Mouse (Mus musculus) T-helper 17 cell (primary cell): ENCODE results near the gene Fam131c.

ENCODE experiments used
- in situ Hi-C, 2 experiments: fragments of 300-600 bp; cut with MboI, MseI; formaldehyde crosslinking; loops; 1 replicate in 1 of 2; 2 replicates in 1 of 2; pipeline ENCODE4 v1.15.1; 2025; ENCODE audit warnings: high pct_unique_total_duplicates in 2 of 2

The Fam131c gene

DNA sequence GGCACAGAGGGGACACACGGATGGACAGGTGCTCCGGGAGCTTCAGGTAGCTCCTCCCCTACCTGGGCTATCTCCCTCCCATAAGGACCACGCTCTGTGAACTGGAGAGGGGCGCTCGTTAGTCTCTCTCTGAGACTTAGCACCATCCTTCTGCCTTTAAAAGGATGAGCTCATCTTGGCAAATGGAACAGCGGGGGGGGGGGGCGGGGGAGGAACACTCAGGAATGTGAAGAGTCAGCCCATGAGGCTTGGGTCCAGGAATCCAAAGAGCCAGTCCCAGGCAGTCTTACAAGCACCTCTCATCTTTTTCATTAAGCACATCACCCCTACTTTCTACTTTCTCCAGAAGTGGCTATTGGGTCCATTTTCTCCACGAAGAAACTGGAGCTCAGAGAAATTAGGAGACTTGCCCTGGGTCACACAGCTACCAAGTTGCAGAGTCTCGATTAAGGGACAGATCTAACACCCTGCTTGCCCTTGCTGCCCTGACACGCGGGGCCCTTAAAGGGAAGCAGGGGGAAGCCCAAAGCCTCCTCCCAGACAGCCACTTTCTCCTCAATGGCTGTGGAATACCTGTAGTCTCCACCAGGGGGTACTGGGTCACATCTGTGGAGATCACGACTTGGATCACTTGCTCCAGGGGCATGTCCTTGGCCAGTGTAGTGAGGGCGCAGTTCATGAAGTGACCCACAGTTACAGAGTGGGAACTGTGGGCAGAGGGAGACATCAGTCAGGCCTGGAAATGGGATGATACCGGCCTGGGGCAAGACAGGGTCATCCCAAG is 38.7 kb downstream of the Fam131c start:
- in situ Hi-C loops, result loop anchor here in 1 of 2 experiments (5.0 kb wide), 1 partner anchor 51 kb away; no protein-coding TSS in a partner anchor

- in situ Hi-C loops, result loop anchor here in 1 of 2 experiments (5.0 kb wide), 1 partner anchor 49 kb away; no protein-coding TSS in a partner anchor
These were observed 40.6 kb downstream of the Fam131c start for GRCm38 (mm10) chr4:141408577-141408976.

DNA sequence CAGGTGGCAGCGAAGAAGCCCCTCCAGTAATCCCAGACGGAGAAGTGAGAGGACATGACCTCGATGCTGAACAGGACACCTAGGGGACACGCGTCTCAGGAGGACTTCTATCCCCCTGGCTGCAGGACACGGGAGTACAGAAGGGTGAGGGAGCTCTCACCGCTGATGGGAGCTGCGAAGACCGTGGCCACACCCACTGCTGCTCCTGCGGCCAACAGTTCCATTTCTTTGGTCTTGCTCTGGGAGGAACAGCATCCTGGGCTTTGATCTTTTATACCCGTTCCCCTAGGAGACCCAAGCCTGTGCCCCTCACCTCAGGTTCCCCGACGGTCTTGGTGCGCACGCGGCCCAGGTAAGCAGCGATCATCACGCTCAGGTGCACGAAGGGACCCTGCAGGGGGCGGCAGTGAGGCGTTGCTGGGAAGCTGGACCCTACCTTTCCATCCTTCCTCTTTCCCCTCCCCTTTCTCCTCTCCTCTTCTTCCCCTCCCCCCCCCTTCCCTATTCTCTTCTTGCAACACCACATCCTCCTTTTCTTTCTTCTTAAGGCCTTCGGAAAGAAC is 43.5 kb downstream of the Fam131c start:
- in situ Hi-C loops, result loop anchor here in 1 of 2 experiments (5.0 kb wide), 1 partner anchor 156 kb away; no protein-coding TSS in a partner anchor

GRCm38 (mm10) chr4:141415924-141416323 is 47.9 kb downstream of the Fam131c start, which contains the start of gene Clcnkb:
Clcnkb (minus strand) TSS chr4:141416014.
- in situ Hi-C loops, result no loop called here

- in situ Hi-C loops, result no loop called here
These were observed 51.6 kb downstream of the Fam131c start for GRCm38 (mm10) chr4:141419398-141420191.

GRCm38 (mm10) chr4:141420192-141420829 is 52.3 kb downstream of the Fam131c start, which contains the start of gene Hspb7:
Hspb7 (plus strand) TSS chr4:141420779.
- in situ Hi-C loops, result no loop called here

GRCm38 (mm10) chr4:141420886-141421285 is 52.9 kb downstream of the Fam131c start:
- in situ Hi-C loops, result no loop called here

DNA sequence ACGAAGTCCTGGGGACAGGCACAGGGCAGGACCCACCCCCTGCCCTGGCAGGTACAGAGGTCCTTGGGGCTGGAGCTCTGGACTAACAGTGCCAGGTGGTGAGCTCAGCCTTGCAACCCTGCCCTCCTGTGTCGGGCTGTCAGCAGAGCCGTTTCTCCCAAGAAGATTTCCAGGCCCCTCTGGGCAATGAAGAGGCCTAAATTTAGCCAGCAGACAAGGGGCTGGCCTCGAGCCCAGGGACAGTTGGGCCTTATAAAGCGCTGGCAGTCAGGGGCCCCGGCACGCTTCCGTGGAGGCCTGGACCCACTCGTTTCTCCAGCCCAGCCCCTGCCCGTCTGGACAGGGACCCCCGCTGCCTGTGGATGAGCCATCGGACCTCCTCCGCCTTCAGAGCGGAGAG is 53.4 kb downstream of the Fam131c start:
- in situ Hi-C loops, result no loop called here

DNA sequence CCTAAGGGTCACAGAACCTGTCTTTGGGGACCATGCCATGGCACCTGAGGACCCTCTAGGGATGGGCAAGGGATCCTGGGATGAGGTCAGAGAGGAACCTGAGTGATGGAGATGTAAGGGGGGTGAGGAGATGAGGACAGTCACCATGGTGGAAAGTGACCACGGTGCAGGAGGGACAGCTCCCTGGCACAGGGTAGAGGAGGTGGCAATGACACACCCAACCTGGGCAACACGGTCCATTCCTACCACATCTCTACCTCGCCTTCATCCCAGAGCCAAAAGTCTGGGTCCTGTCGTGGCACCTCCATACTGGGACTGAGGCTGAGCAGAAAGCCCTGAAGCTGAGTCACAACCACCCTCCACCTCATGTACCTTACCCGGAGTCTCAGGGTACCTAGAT is 54.8 kb downstream of the Fam131c start:
- in situ Hi-C loops, result no loop called here

- in situ Hi-C loops, result no loop called here
These were observed 55.3 kb downstream of the Fam131c start for GRCm38 (mm10) chr4:141423288-141423687.

- in situ Hi-C loops, result no loop called here
These were observed 55.8 kb downstream of the Fam131c start for GRCm38 (mm10) chr4:141423691-141424431.

GRCm38 (mm10) chr4:141425484-141426479 is 57.8 kb downstream of the Fam131c start:
- in situ Hi-C loops, result no loop called here

DNA sequence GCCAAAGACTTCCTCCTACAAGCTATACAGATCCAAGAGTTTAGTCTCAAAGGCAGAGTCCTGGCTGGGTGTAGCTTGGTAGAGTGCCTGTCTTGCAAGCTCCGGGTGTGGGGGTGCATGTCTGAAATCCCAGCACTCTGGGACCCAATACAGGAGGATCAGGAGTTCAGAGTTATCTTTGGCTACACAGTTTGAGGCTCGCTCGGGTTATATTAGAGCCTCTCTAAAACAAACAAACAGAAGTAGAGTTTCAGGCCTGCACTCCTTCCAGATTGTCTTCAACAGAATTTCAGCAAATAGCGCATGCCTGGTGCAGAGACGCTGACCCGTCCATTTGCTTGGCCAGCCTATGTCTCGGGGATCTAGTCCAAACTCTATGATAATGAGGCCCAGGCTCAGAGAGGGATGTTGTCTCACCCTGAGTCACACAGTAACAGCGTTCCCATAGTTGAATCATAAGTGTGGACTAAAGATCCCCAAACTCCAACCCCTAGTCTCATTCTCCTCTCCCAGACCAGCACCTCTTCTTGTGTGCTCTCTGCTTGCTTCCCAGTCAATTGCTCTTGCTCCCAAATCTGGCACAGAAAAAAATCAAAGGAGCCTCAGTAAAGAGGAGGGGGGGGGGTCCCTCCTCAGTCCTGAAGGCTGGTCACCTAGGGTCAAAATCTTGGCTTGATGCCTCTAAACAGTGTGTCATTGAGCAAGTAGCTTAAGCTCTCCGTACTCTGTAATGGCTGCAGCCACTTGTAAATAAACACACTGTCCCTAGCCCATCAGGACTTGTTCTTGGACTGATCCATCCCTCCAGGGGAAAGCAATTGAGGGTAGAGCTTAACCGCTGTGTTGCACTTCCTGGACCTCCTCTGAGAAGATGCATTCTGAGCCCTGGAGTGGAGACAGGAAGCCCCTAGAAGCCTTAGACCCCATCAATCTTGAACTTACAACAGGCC is 59.1 kb downstream of the Fam131c start:
- in situ Hi-C loops, result no loop called here

GRCm38 (mm10) chr4:141427921-141428320 is 59.9 kb downstream of the Fam131c start:
- in situ Hi-C loops, result no loop called here

- in situ Hi-C loops, result no loop called here
These were observed 61.4 kb downstream of the Fam131c start for GRCm38 (mm10) chr4:141429381-141429780.

DNA sequence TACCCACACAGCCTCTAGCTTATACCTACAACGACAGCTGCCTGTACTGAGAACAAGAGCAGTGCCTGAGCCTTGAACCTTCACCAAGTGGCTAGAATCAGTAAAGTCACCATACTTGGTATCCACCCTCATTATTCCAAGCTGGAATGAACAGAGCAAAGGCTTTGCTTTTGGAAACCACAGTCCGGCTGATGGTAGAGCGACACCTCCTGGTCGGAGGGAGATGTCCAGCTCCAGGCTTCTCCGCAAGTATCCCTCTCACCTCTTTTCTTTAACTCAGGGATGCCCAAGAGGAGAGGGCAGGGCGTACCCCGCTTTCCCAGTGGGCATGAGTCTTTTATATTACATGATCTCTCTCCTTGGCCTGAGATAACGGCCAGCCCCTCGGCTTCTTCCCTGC is 61.8 kb downstream of the Fam131c start:
- in situ Hi-C loops, result no loop called here

DNA sequence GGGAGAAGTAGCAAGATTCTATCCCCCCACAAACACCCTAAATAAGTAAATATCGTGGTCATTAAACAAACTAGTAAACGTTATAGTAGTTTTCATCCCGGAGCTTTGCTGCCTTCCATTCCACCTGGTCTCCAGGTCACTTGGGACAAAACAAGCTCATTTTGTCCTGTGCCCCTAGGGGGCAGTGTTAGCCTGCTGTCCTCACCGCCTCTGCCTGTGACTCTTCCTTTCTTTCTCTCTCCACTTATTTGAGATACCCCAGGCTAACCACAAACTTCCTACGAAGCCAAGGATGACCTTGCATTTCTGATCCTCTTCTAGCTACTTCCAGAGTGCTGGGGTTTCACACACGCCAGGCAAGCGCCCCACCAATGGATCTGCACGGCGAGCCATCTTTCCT is 63.0 kb downstream of the Fam131c start:
- in situ Hi-C loops, result no loop called here

- in situ Hi-C loops, result no loop called here
These were observed 64.6 kb downstream of the Fam131c start for GRCm38 (mm10) chr4:141432666-141433065.
